Mouse (Mus musculus) olfactory bulb, adult 2 months (tissue): ENCODE measurements around the gene Camta1.

Source experiments
- CTCF ChIP-seq: fragments of 200-500 bp; IDR thresholded peaks from 2 replicates; pipeline ENCODE4 v1.5.1; 2012; ENCODE audit warnings: low read depth, mild to moderate bottlenecking, low read length, moderate library complexity; ENCODE audit not compliant: insufficient read depth
- POLR2A ChIP-seq: fragments of 200-500 bp; IDR thresholded peaks from 2 replicates; pipeline ENCODE4 v1.6.1; 2012; ENCODE audit warnings: mild to moderate bottlenecking, low read depth, low read length, moderate library complexity; ENCODE audit not compliant: insufficient read depth

- TF ChIP-seq CTCF (no peak), POLR2A (no peak)
These were observed 772.9 kb downstream of the Camta1 start for GRCm38 (mm10) chr4:151088819-151089218.
